Mouse (Mus musculus): Measurements from ENCODE around the gene Rspry1.

The Rspry1 gene

DNA sequence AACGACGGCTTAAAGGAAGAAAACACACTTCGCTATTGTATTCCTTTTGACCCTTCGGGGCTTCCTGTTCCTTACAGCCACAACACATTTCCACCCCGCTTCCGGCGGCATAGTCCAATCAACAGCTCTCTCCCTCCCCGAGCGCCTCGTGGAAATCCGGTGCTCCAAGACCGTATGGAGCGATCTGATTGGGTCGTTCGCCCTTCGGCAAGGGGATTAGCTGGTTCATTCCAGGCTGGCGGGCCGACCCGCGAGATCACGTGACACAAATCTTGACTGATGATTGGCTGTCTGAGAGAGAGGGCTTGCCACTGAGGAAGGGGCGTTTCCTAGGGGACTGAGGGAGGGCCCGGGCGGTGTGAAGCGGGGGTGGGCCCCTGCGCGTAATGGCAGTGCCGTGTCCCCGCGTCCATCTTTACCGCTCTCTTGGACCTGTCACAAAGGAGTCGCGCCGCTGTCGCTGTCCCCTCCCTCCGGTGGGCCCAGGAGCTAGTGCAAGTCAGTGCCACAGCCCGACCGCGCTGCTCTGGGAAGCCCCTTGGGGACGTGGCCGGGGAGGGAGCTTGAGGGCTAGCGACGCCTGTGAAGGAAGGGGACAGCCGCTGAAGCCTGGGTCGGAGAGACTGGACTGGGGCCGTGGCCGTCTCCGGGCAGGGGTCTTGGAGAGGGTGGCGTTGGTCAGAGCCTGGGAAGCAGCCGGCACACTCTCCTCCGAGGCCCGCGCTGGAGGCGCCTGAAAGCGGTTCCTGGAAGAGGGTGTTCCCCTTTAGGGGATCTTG is at the start of gene Rspry1, which contains the start of gene Fam192a:
TSS of gene Rspry1 (plus strand) at position 331 of the 779 bp plus-strand sequence.
TSS of gene Fam192a (minus strand) at position 391 of the 779 bp plus-strand sequence.
- peak; percentile 100 for DNase-seq

GRCm38 (mm10) chr8:94552696-94553095 is 49.0 kb upstream of the Rspry1 start:
- no peak for DNase-seq

DNA sequence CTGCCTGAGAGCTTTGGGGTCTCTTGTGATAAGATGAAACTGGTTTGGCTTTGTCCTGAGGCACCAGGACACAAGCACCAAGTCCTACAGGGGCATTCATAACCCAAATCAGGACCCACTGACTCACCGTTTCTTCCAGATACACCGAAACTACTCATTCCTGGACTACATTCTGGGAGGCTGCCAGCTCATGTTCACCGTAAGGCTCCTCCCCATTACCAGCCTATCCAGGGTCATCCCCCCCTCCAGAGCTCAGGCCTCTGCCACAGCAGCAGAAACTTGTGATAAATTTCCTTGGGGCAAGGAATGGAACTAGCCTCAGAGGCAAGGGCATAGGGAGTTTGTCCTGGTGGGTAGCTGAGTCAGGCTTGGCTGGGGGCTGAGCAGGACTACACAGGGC is 44.5 kb upstream of the Rspry1 start:
- DNase-seq: no peak

GRCm38 (mm10) chr8:94561256-94561655 is 40.5 kb upstream of the Rspry1 start:
- no peak for DNase-seq

GRCm38 (mm10) chr8:94564421-94564820 is 37.3 kb upstream of the Rspry1 start:
- no peak for DNase-seq

GRCm38 (mm10) chr8:94566033-94566432 is 35.7 kb upstream of the Rspry1 start:
- DNase-seq: no peak

DNA sequence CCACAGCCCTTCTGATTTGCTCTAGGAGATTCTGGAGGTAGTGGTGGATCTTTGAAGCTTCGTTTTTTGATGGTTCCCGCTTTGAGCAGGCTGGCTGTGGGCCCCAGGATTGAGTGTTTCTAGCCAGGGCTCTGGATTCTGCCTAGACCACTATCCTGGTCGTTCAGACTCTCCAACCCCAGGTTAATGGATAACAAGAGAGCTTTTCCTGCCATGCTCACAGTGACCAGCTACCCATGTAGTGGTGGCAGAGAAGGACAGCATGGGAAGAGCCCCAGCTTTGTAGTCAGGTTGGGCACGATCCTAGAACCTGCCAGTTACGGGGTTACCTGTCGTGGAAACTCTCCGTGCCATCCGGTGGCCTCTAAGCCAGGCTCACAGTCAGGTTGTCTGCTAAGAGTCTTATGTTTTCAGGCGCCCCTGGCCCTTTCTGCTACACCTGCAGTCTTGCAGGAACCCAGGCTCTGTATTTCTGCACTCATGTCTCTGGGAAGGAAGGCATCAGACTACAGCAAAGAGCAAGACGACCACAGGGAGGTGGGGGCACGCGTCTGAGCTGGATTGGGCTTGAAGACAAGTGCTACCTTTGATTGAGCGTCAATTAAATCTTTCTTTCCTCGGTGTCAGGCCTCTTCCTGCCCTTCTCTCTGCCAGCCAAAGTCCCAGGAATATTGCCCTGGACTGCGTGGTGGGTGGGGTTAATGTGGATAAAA is 35.1 kb upstream of the Rspry1 start:
- DNase-seq: no peak

DNA sequence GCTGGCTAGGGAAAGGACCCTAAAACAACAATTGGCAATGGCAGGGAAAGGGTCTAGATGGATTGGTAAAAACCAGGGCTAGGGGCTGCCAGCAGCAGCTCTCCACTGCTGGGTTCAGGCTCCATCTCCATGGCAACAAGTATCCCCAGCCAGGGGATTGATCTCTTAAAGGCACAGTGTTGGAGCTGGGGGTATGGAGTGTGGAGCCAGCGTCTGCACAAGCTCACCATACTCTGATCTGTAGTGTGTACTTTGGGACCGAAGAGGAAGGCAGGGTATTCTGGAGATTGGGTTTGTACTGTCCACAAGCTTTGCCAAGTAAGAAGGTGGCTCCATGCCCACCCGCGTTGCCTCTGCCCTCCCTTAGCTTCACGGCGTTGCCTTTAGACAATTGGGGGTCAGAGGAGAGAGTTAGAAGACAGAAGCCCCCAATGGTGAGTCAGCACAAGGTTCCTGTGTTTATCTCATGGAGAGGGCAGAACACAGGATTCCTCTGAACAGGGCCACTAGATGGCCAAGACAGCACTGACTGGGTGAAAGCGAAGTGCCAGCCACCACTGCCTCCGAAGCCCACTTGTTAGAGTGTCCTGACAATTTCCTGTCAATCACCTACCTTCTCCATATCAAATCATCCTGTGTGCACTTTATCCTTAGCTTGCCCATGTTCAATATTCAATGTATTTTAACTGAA is 34.4 kb upstream of the Rspry1 start:
- no peak for DNase-seq

DNA sequence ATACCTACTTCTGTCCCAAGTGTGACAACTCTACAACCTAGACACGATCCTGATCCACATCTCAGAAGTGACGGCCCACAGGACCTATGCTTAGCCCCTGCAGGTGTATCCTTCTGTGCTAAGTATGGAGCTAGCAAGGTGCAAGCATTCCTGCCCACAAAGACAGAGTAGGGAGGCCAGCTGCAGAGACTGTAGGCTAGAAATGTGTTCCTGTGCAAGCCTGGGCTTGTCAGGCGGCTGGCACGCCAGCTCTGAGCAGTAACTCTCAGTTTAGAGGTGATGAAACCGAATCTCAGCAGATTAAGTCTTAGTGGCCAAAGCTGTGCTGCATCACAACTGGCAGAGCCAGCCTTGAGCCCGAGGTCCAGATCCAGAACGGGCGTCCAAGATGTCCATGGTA is 33.6 kb upstream of the Rspry1 start:
- DNase-seq: no peak

DNA sequence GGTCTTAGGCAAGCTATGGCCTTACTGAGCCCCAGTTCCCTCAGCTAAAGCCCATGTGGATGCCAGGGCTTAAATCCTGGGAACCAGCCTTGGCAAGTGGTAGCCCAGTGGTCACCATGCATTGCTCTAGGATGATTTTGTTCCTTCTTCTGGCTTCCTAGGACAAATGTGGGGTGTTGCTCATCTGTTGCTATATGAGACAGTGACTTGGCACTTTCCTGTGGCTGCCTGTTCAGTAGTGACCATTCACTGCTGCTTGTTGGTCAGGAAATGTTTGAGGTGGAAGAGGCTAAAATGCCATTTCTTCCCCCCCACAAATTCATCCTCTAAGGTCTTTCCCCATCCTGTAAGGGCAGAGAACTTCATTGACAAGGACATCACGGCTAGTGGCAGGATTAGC is 32.3 kb upstream of the Rspry1 start:
- DNase-seq: no peak

GRCm38 (mm10) chr8:94571896-94572295 is 29.8 kb upstream of the Rspry1 start:
- no peak for DNase-seq

- no peak for DNase-seq
These were observed 27.4 kb upstream of the Rspry1 start for GRCm38 (mm10) chr8:94574159-94574907.

GRCm38 (mm10) chr8:94575148-94575547 is 26.6 kb upstream of the Rspry1 start:
- no peak for DNase-seq

DNA sequence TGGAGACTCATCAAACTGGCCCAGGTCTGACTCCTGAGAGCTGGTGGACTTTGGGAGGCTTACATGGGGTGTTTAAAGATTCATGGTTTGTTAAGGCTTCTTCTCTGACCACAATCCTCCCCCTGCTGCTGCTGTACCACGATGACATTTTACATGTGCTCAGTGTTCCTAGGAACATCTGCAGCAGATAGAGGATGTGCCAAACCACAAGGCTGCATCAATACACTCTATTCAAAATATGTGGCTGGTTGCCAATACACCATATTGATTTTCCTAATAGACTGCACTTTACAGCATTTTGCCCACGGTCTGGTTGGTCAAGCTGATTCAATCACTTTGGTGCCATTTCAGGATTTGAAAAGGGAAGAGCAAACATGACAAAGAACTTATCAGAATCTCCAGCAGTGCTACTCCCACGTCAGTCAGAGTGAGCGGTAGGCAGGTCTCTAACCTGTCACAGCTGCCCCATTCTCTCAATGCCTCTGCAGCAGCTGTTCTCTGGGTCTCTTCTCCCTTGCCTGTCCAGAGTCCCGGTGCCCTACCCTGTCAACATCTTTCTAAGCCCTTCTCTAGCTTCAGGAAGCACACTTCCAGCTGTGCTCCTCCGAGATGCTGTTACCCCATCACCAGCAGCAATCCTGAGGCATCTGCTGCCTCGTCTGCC is 19.8 kb upstream of the Rspry1 start:
- no peak for DNase-seq

GRCm38 (mm10) chr8:94582569-94582968 is 19.2 kb upstream of the Rspry1 start:
- no peak for DNase-seq

GRCm38 (mm10) chr8:94584238-94584817 is 17.4 kb upstream of the Rspry1 start:
- DNase-seq: peak; percentile 71

DNA sequence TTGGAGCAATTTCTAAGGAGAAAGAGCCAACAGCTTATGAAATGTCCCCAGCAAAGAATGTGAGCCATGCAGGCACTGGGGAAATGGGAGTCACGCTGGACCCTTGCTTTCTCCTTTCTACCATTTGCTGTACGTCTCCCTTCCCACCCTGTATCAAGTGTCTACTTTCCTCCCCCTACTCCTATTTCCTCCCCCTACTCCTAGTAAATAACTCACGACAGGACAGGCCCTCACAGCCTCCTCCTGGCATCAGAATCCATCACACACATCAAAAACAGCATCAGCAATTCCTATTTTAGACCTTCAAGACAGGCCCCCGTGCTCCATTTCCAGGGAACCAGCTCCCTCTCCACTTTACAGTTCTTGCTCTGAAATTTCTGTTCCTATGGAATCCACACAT is 10.0 kb upstream of the Rspry1 start:
- no peak for DNase-seq

GRCm38 (mm10) chr8:94594211-94594610 is 7.5 kb upstream of the Rspry1 start:
- peak; percentile 4 for DNase-seq

DNA sequence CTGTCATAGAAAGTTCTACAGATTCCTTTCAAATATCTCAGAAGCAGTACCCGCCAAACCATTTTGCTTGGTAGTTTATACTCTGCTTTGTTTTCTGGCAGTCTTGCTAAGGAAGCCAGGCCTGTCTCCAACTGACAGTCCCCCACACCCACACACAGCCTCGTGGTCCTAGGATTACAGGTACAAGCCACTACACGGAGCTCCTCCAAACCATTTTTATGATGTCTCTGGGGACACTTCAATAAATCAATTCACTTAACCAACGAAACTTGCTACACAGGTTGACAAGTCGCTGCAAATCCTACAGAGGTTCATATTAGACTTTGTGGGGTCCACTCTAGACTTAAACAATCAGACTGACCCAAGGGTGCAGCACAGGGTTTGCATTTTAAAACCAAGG is 1.3 kb upstream of the Rspry1 start:
- DNase-seq: no peak

- DNase-seq: no peak
These were observed 617 bp upstream of the Rspry1 start for GRCm38 (mm10) chr8:94601034-94601606.

GRCm38 (mm10) chr8:94602471-94603131 is 864 bp downstream of the Rspry1 start:
- DNase-seq: peak; percentile 15
